Mouse (Mus musculus) G1E-ER4 (cell line): ENCODE measurements around the gene Best3. TPM values are rescaled to one million over a fixed set of nuclear protein-coding genes. Genes with fewer than 3 reads are reported as not detected.

ENCODE experiments used
- GATA1 ChIP-seq: IDR thresholded peaks from one replicate; pipeline ENCODE4 v1.8.0; 2012; ENCODE audit warnings: low read length, inconsistent platforms
- polyA plus RNA-seq: library from polyadenylated mRNA; stranded (reverse); fragments of >175 nt; gene quantifications from 2 replicates; pipeline ENCODE4 v1.2.3, GENCODE M21; 2012

Gene Best3
- polyA plus RNA-seq, 1 experiment, result not detected

DNA sequence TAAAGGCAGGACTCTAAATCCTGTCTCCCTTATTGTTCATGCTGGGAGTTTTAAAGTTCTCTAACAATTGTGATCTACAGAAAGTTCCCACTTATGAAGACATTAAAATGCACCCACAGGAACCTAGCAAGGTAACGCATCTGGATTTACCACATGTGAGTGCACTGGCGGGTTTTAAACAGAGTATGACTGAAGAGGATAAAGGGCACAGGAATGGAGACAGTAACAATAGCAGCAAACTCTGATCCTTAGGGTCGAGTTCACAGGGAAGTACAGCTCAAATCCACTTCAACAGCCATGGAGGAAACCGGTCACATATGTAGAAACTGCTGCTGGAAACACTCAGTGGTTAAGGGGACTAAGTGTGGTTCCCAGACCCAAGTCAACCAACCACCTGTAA lies 63.1 kb downstream of the Best3 start:
- TF ChIP-seq GATA1, result no peak

DNA sequence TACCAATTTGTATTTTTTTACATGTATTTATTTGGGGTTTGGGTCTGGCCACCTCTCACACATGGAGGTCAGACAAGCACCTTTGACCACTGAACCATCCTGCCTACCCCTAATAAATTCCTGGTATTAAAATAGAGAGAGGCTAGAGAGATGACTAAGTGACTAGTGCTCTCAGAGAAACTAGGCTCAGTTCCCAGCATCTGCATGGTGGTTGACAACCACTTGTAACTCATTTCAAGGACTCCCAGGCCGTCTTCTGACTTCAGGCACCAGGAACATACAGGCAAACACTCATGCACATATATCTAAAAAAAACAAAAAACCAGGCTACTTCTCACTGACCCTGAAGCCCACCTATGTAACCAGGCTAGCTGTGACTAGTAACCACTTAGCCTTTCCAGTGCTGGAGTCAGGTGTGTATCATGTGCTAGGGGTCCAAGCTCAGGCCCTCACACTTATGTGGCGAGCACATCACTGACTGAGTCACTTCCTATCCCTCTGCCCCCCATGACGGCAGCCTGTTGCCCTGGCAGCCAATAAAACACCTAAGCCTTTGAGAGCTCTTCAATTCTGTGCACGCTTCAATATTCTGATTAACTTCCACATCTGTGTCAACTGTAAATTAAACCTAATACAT lies 64.0 kb downstream of the Best3 start:
- no peak for TF ChIP-seq GATA1

DNA sequence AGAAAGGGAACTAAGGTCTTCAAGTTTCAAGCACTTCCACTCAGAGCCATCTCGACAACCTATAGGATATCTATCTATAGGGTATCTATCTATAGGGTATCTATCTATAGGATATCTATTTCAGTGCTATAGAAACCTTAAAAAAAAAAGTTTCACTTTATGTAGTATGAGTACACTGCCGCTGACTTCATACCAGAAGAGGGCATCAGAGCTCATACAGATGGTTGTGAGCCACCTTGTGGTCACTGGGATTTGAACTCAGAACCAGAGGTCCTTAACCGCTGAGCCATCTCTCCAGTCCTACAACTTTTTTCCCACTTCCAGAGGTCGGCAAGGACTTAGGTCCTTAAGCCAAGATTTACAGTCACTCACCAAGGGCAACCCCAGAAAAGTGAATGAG lies 69.6 kb downstream of the Best3 start:
- TF ChIP-seq GATA1, result no peak

- no peak for TF ChIP-seq GATA1
These were observed 76.8 kb downstream of the Best3 start for GRCm38 (mm10) chr10:117062894-117063253.

- no peak for TF ChIP-seq GATA1
These were observed 77.3 kb downstream of the Best3 start, which contains the start of gene Cct2 for GRCm38 (mm10) chr10:117063254-117064021. Gene Cct2, minus strand, starts transcription at chr10:117063814.

DNA sequence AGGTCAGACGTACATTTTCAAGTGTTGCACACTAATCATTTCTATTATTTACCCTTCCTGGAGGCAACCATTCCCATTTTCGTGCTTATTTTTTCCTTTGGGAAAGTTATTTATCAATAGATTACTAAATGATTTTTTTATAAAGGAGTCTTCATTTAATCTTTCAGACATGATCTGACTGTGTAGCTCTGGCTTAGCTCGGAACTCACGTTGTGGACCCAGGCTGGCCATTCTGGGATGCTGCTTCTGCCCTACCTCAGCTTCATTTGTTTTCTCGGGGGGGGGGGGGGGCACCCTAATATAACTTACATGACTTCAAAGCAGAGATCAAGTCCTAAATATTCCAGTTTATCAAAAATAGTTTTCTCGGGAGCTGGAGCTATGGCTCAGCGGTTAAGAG lies 78.0 kb downstream of the Best3 start:
- TF ChIP-seq GATA1, result no peak

DNA sequence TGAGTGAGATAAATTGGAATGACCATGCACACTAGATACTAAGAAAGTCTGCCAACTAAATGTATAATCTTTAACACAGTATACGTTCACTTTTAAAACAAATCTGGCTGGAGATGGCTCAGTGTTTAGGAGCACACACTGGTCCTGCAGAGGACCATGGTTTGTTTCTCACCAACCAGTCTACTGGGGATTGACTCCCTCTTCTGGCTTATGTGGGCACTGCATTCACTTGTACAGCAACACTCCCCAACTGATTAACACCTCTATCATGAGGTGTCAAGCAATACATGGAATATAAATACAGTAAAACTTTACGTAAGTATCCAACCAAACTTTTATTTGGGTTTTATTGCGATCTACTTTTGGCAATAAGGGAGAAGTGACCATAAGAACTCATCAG lies 83.0 kb downstream of the Best3 start:
- TF ChIP-seq GATA1, result no peak

- no peak for TF ChIP-seq GATA1
These were observed 86.2 kb downstream of the Best3 start for GRCm38 (mm10) chr10:117072191-117072888.

- TF ChIP-seq GATA1, result no peak
These were observed 87.1 kb downstream of the Best3 start for GRCm38 (mm10) chr10:117073176-117073575.

Other genes with a start within 250 kb of the Best3 start
- not detected in 2 replicates for gene Myrfl, start 89.4 kb upstream of the Best3 start, polyA plus RNA-seq
- gene Rab3ip, start 35.5 kb upstream of the Best3 start, polyA plus RNA-seq, result 16.3 and 21.2 TPM in 2 replicates
- not detected in 2 replicates for gene Gm10271, start 13.7 kb upstream of the Best3 start, polyA plus RNA-seq
- 0.06 and 0.15 TPM in 2 replicates for gene Lrrc10, start 59.0 kb downstream of the Best3 start, polyA plus RNA-seq
- 17.6 and 25.9 TPM in 2 replicates for gene Cct2, start 77.5 kb downstream of the Best3 start, polyA plus RNA-seq
- 13.3 and 20.7 TPM in 2 replicates for gene Frs2, start 162.2 kb downstream of the Best3 start, polyA plus RNA-seq
- 91.6 and 133 TPM in 2 replicates for gene Yeats4, start 238.2 kb downstream of the Best3 start, polyA plus RNA-seq